Mouse (Mus musculus) liver, embryonic 14.5 days (tissue): ENCODE measurements around the gene Ccl11.

Experiments
- CTCF ChIP-seq: IDR thresholded peaks from 2 replicates; pipeline ENCODE4 v1.5.1; 2016; ENCODE audit warnings: antibody characterized with exemption, low read depth, control low read depth
- EP300 ChIP-seq: IDR thresholded peaks from 2 replicates; pipeline ENCODE4 v1.6.1; 2016; ENCODE audit warnings: antibody characterized with exemption, low read depth

GRCm38 (mm10) chr11:82021406-82021805, 36.2 kb upstream of the Ccl11 start:
- TF ChIP-seq CTCF (no peak), EP300 (no peak)
